Mouse (Mus musculus): ENCODE data around the gene Bend7. TPM values are rescaled to one million over a fixed set of nuclear protein-coding genes. Genes with fewer than 3 reads are reported as not detected.

Bend7 gene
- polyA plus RNA-seq, 1 experiment = not detected

- no peak for TF ChIP-seq GATA1 (IDR thresholded peaks at IDR 0.05; ENCODE audit: low read length)
Measured at GRCm38 (mm10) chr2:4761906-4762305, 44.3 kb downstream of the Bend7 start.

GRCm38 (mm10) chr2:4764071-4764470 lies 46.4 kb downstream of the Bend7 start:
- TF ChIP-seq GATA1 (IDR thresholded peaks at IDR 0.05; ENCODE audit: low read length) = no peak

DNA sequence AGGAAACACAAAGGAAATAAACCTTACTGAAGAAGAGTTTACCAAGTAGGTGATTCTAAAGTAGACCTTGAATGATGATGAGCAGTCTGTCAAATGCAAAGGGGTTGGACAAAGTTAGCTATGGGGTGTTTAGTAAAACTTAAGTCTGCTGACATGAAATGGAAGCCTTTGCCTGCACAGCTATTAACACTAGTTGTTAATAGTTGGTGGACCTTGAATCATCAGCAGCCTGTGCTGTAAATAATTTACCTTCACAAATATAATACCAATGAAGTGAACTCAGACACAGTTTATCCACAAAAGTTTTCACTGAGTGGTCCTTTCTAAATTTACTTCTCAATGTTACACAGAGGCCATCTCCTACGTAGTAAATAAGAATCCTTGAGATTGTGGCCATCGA lies 52.7 kb downstream of the Bend7 start:
- no peak for TF ChIP-seq GATA1 (IDR thresholded peaks at IDR 0.05; ENCODE audit: low read length)

DNA sequence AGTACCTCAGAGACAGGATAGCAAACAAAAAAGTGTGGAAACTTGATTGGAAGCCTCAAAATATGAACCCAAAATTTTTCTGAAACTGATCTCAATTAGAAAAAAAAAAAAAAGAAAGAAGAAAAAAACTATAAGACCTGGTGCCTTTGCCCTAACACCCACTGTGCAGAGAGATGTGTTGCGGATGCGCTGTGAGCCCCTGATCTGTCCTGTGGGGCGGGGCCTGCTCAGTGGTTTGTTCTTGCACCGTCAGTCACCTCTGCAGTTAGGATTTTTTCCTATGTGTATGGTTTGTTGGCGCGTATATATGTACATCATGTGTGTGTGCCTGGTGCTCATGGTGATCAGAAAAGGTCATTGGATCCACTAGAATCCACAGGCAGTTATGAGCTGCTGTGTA lies 56.3 kb downstream of the Bend7 start:
- no peak for TF ChIP-seq GATA1 (IDR thresholded peaks at IDR 0.05; ENCODE audit: low read length)

- TF ChIP-seq GATA1 (IDR thresholded peaks at IDR 0.05; ENCODE audit: low read length) = no peak
Measured at GRCm38 (mm10) chr2:4777291-4777690, 59.7 kb downstream of the Bend7 start.

- TF ChIP-seq GATA1 (IDR thresholded peaks at IDR 0.05; ENCODE audit: low read length) = no peak
Measured at GRCm38 (mm10) chr2:4781641-4782040, 64.0 kb downstream of the Bend7 start.

GRCm38 (mm10) chr2:4782401-4782800 lies 64.8 kb downstream of the Bend7 start:
- TF ChIP-seq GATA1 (IDR thresholded peaks at IDR 0.05; ENCODE audit: low read length) = no peak

GRCm38 (mm10) chr2:4782809-4783641 lies 65.4 kb downstream of the Bend7 start:
- TF ChIP-seq GATA1 (IDR thresholded peaks at IDR 0.05; ENCODE audit: low read length) = no peak

DNA sequence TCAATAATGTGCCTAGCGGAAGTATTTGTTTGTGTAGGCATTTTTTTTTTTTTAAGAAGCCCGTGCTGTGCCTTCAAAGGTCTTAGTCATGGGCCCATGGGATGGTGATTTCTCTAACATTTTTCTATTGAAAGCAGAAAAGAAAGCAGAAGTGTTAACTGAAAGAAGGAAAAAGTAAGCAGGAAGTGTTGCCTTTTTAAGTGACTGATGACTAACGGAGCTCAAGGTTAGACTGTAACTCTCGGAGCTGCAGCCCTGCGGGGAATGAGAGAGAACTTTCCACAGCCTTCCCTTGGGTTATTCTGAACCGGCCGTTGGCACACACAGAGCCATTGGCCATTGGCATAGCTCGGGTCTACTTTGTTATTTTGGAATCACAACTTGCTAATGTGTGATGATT lies 66.4 kb downstream of the Bend7 start:
- no peak for TF ChIP-seq GATA1 (IDR thresholded peaks at IDR 0.05; ENCODE audit: low read length)

DNA sequence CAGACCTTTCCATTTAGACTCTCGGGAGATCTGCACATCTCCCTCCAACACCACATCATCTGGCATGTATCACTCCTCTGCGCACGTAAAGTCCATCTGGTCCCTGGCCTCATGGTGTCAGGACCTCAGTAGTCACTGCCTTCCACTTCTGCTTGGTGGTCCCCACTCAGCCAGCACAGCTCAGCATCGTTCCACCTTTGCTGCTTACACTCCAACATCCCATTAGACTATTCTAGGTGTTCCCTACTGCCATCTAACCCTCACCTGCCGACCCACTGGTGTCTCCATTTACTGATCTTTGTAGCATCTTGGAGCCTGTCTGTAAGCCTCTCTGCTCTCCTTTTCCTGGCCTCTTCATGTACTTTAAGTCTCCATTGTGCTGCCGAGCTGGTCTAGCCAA lies 67.4 kb downstream of the Bend7 start:
- TF ChIP-seq GATA1 (IDR thresholded peaks at IDR 0.05; ENCODE audit: low read length) = no peak

- no peak for TF ChIP-seq GATA1 (IDR thresholded peaks at IDR 0.05; ENCODE audit: low read length)
Measured at GRCm38 (mm10) chr2:4787223-4787622, 69.6 kb downstream of the Bend7 start.

- no peak for TF ChIP-seq GATA1 (IDR thresholded peaks at IDR 0.05; ENCODE audit: low read length)
Measured at GRCm38 (mm10) chr2:4791646-4792045, 74.0 kb downstream of the Bend7 start.

GRCm38 (mm10) chr2:4792554-4792953 lies 74.9 kb downstream of the Bend7 start:
- TF ChIP-seq GATA1 (IDR thresholded peaks at IDR 0.05; ENCODE audit: low read length) = no peak

- no peak for TF ChIP-seq GATA1 (IDR thresholded peaks at IDR 0.05; ENCODE audit: low read length)
Measured at GRCm38 (mm10) chr2:4802395-4803176, 85.0 kb downstream of the Bend7 start.

GRCm38 (mm10) chr2:4816308-4816707 lies 98.7 kb downstream of the Bend7 start:
- no peak for TF ChIP-seq GATA1 (IDR thresholded peaks at IDR 0.05; ENCODE audit: low read length)

GRCm38 (mm10) chr2:4817678-4818077 lies 100.0 kb downstream of the Bend7 start:
- no peak for TF ChIP-seq GATA1 (IDR thresholded peaks at IDR 0.05; ENCODE audit: low read length)

DNA sequence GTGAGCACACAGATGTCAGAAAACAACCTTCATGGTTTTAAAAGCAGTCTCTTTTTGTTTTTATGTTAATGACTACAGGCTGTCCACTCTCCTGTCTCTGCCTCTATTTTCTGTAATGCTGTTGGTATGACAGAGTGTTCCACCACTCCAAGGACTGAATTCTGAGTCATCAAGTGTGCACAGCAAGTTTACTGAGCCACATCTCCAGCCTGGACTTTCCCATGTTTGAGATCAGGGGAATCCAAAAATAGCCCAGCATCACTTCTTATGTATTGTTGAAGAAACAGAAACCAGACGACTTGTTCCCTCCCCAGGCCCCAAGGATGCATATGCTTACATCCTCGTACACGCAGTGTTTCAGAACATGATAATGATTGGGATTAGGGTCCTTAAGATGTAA lies 102.6 kb downstream of the Bend7 start:
- TF ChIP-seq GATA1 (IDR thresholded peaks at IDR 0.05; ENCODE audit: low read length) = no peak
